Comparison of ENCODE assay signal across 10 mouse cellular contexts in genomic region chr11:55184733-55185291, GRCm38 (mm10). TPM values are rescaled to one million over a fixed set of nuclear protein-coding genes. Genes with fewer than 3 reads are reported as not detected.
DNase-seq lines count a peak whose midpoint lies in the region; ATAC-seq and TF ChIP-seq lines count a peak whose summit lies in the region.
"Had no signal": no experiment of that assay in that cellular context is flagged by ENCODE, and none has a peak within 500 bp of the region (broad histone marks: within the 10 kb centered on the region; RNA-seq: fewer than 3 reads in every experiment).

Slc36a2 (minus strand) TSS chr11:55185077.

- no peak for TF ChIP-seq CTCF in lung, adult 2 months (IDR thresholded peaks at IDR 0.05; ENCODE audit: insufficient read depth, low read length)

- peak within 1 kb of the TSS; percentile 75 for H3K4me3 ChIP-seq in lung, adult 2 months (replicated peaks; ENCODE audit: extremely low read depth, low read depth, low read length)

- WGBS in lung, adult 2 months, result 31% methylated on average over 10 of the region's 10 CpGs

- intact Hi-C loops in heart, postnatal 14 days (cut with DNase I), result no loop called here

- peak; percentile 18; the same call in 1 of the 2 replicates for TF ChIP-seq POLR2A in lung, adult 2 months (IDR thresholded peaks at IDR 0.05; ENCODE audit: borderline replicate concordance, extremely low read depth, low read depth, low read length)

- peak; percentile 17 to 35 for DNase-seq in heart, adult 18-20 months
- no peak for DNase-seq in heart, postnatal 14 days
- DNase-seq in adipocyte (ENCODE audit: low spot score), result peak; percentile 28
- DNase-seq in gonadal fat pad, adult 2 months (ENCODE audit: low read depth), result no peak
- peak; percentile 44 for DNase-seq in lung, adult 2 months
- no peak for DNase-seq in layer of hippocampus, adult 11-12 months (ENCODE audit: low spot score)
- DNase-seq in frontal cortex, adult 2 months (ENCODE audit: extremely low spot score in 1 of 2, low spot score in 1 of 2), result no peak

- no peak for ATAC-seq in megakaryocyte, adult 5-6 weeks (ENCODE audit: poor library complexity, severe bottlenecking)
- ATAC-seq: CD4-positive, CD25-positive, alpha-beta regulatory T cell, adult 4 months had no signal

- H3K4me1 ChIP-seq in lung, adult 2 months (ENCODE audit: control insufficient read depth, insufficient read depth, low read length), result no peaks in the 10 kb centered on the region

RNA-seq across cellular contexts. Expression of gene Slc36a2, which starts in this region (rescaled TPM):
- 10 to 100 TPM; 11.4 to 22.0 TPM for total RNA-seq in heart, adult 18-20 months (2021)
- 10 to 100 TPM in 1 of 2 experiments, 1 to 10 TPM in 1; 8.9 to 15.2 TPM for total RNA-seq in heart, postnatal 14 days (2021)
- polyA plus RNA-seq in gonadal fat pad, adult 2 months (2012; rRNA removed), result 74.9 and 138 TPM in 2 replicates
- polyA plus RNA-seq in lung, adult 2 months (2012; rRNA removed), result 75.9 and 90.6 TPM in 2 replicates
- 2.0 and 2.5 TPM in 2 replicates for polyA plus RNA-seq in frontal cortex, adult 2 months (2012; rRNA removed)
- total RNA-seq in megakaryocyte, adult 5-6 weeks (2015), result 0.21 and 0.25 TPM in 2 replicates
- total RNA-seq in megakaryocyte, adult 5-6 weeks (2017), result 0.04 and 0.29 TPM in 2 replicates
- total RNA-seq: hematopoietic stem cell, adult 5-6 weeks had no signal
- polyA plus RNA-seq: CD4-positive, CD25-positive, alpha-beta regulatory T cell, adult 4 months had no signal

Comparison
In these comparisons a context has a peak if more than half of its experiments do, and no peak if none do; other contexts are left out.
1. RNA of gene Slc36a2 (total RNA-seq): 11.4 to 22.0 TPM in heart, adult 18-20 months and 8.9 to 15.2 TPM in heart, postnatal 14 days; 0.04 to 0.29 TPM in megakaryocyte, adult 5-6 weeks; every median in the first group is over 4 times any median in the second.
2. RNA of gene Slc36a2 (polyA plus RNA-seq): 74.9 to 138 TPM in gonadal fat pad, adult 2 months and 75.9 to 90.6 TPM in lung, adult 2 months; 2.0 to 2.5 TPM in frontal cortex, adult 2 months; every median in the first group is over 10 times any median in the second.
3. DNase-seq: peak in heart, adult 18-20 months (2 of 2), adipocyte (single experiment) and lung, adult 2 months (single experiment); none in heart, postnatal 14 days (0 of 2), gonadal fat pad, adult 2 months (single experiment), layer of hippocampus, adult 11-12 months (single experiment) and frontal cortex, adult 2 months (0 of 2).